Mouse (Mus musculus) adrenal gland, adult 8-10 months (tissue): ENCODE measurements around the gene Sorl1. TPM values are rescaled to one million over a fixed set of nuclear protein-coding genes. Genes with fewer than 3 reads are reported as not detected.
"Not testable (repeated sequence)": the region's sequence is repeated elsewhere in the genome, so short reads cannot be mapped to it uniquely, and the experiment has no call there.

Experiments
- DNase-seq: peaks from one replicate; pipeline ENCODE4 v3.0.0; 2022
- total RNA-seq, 4 experiments: library from RNA; stranded (reverse); gene quantifications; 2 replicates each; pipeline ENCODE4 v1.2.4; 2022

The Sorl1 gene
- total RNA-seq, 4 experiments from 2014 or later, result 14.1 to 41.2 (median 31.8) TPM

DNA sequence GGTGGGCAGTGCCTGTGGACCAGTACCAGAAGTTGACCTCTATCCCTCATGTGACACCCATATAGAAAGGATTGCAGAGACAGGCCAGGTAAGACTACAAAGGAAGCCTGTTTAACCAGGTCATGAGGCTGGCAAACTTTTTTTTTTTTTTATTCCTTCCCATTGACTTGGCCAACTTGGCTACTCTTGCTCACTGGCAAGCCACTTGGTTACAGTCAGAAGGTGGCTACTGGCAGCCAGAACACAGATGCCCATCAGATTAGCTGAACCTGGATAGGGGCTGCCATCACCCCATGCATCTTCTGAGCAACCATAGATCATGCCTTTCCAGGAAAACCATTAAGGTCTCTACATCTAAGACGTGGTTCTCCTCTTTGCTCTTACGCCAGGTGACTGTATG, 31.3 kb downstream of the Sorl1 start:
- no peak for DNase-seq

DNA sequence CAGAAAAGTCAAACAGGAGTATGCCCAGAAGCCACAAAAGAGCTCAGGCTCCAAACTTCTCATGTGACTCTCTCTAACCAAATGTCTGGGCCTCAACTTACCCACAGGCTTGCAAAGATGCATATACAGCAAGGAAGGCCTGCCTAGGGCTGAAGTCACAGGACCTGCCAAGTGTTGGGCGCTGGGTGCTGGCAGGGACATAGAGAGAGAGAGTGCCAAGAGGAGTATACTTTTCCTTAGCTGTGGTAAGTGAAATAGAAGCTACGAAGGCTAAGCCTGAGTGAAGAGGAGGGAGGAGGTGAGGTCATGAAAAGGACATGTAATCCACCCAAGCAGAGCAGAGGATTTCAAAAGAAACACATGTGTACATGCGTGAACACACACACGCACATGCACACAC, 32.5 kb downstream of the Sorl1 start:
- DNase-seq, result no peak

DNA sequence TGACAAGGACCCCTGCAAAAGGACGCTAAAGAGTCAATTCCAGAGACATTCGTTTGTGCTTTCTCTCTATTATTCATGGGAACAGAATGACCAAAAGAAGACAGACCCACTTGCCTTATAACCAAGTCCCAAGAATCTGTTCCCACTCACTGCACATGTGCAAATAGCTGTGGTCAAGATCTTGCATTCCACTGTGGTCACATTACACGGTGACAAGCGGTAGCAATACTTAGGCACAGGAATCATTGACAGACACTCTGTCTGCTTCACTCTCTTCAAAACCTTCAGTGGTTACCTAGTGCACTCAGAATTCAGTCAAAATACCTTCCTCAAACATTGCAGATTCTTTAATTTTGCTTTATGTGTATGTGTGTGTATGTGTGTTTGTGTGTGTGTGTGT, 36.2 kb downstream of the Sorl1 start:
- DNase-seq, result no peak

DNA sequence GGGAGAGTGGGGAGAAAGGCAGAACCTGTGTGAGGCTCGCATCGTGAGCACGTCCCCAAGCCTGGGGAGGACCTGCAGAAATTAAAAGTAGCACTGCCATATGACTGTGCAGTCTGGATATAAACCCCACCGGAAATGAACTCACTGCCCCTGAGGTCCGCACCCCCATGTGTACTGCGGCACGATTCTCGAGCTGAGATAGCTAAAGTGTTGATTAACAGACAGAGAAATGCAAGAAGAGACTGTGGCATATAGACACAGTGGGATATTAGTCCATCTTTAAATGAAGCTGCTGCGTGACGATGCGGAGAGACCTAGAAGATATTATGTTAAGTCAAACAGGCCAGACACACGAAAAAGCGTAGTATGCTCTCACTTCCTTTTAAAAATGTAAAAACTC, 38.1 kb downstream of the Sorl1 start:
- DNase-seq, result no peak

DNA sequence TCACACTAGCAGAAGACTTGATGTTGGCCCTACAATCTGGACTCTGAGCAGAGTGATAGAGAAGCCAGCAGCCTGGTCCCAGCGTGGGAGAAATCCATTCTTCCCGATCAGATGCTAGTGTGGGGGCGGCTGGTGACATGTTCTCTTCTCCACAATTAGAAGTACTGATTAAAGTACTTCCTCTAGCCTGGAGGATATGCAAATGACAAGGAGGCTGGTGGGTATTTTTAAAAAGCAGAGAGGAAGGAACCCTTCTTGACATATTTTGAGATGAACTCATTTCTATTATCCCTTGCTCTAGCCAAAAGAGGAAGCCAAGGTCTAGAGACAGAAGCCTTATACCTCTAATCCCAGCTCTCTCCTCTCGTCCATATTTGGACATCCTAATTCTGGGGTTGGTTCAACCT, 40.4 kb downstream of the Sorl1 start:
- no peak for DNase-seq

DNA sequence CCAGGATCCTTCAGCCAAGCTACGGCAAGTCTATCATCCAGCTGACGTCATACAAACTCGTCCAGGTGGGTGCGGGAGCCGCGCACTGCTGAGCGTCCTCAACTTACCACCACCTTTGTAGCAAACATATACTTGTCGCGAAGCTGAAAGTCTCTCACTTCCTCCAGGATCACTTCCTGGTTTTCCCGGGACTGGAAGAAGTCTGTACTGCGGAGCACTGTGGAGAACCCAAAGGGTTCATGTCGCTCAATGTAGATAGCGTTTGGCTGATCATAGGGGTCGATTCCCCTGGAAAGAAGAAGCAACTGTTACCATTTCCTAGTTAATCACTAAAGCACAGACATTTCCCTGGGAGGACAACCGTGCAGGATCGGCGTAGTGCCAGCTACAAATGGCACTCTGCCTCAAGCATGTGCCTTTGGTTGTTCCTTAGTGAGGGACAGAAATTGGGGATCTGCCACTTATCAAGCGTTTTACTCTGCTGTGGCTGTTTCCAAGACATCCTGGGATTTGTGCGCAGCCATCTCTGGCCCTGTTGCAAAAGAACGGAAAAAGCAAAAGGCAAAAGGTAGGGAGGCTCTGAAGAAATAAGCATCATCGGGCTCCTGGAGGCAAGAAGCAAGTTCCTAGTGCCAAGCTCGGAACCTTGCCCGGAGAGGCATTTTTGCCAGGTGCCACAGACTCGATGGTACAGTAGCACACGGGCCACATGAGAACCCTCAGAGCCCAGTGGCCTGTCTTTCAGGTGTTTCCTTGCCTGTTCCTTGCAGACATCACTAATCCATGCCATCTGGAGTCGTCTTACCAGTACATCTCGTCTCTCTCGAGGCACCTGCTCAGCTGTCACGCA, 42.2 kb downstream of the Sorl1 start:
- DNase-seq, result no peak

DNA sequence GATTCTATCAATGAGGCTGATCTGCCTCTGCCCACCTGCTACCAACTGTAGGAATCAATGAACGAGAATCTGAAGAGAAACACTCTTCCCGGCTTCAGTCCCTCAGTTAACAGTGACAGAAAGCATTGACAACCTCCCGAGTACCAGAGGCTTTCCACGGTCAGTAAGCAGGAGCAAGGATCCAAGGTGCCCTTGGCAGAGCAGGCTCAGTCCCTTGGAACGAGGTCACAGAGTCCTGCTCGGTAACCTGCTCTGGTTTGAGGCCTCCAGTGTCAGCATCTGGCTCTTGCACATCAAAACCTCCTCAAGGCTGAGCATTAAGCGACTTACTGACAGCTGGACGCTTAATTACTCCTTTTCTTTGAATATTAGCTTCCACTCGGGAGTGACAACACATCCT, 43.4 kb downstream of the Sorl1 start:
- DNase-seq, result no peak

DNA sequence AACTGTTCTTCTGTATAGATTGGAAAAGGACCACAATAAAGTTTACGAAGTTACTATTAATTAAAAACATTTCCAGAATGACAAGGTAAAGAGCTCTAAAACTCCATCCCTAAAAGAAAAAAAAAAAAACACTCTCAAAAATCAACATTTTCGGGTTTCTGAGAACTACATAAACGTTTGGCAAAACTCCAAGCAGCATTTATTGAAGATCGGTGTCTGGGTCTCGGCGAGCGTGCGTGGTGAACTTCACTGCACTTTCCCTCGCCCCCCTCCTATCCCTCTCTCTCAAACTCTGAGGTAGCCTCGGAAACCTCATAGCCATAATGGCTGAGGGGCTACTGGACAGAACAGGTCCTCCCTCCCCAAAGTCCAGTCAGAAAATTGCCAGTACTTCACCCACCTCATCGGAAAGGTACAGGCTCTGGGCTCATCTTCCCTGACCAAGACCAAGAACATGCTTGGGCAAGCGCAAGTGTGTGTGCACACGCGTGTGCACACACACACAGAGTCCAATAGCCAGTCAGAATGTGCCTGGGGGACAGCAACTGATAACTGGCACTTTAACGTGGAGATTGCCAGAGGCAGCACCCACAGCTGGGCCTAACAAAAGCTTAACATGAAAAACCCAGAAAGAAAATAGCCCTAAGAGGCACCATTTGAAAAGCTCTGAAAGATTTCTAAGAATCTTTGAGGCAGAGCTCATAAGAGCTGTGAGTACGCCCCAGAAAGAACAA, 46.8 kb downstream of the Sorl1 start:
- DNase-seq, result no peak

DNA sequence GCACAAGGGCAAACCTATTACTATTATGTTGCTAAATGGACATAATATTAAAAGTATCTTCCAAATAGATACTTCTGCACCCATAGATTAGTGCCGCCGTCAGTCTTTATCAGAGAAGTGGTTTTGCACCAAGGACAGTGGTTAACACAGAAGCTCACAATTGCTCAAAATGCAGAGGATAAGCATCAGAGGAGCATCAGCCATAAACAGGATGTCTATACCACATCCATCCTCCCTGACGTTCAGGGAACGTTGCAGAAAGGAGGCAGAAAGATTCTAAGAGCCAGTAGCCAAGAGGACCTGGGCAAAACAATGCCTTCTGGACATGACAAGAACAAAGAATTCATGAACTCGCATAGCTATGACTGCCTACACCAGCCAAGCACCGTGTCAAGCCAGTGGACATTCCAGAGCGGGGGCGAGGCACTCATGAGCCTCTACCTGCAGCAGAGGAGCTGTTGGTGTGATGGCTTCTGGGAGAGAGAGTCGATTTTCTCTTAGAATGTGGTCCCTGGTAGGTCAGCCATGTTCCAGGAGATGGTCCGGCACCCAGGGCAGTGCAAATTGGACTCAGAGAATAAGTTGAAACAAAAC, 47.7 kb downstream of the Sorl1 start:
- DNase-seq, result no peak

DNA sequence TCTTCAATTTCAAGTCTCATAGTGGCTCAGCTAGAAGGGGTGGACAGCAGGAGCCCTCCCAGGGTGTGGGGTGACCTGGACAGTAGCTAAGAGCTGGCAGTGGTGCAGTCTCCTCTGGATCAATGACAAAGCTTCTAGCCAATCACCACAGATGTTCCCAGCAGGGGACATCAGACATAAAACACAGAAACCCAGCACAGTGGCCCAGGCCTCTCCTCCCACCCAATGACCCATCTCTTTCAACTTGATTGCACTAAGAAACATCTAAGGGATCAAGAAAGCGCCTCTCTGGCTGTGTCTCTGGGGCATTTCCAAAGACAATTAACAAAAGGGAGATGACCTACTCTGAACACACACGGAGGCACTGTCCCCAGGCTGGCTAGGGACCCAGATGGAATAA, 48.9 kb downstream of the Sorl1 start:
- DNase-seq, result no peak

DNA sequence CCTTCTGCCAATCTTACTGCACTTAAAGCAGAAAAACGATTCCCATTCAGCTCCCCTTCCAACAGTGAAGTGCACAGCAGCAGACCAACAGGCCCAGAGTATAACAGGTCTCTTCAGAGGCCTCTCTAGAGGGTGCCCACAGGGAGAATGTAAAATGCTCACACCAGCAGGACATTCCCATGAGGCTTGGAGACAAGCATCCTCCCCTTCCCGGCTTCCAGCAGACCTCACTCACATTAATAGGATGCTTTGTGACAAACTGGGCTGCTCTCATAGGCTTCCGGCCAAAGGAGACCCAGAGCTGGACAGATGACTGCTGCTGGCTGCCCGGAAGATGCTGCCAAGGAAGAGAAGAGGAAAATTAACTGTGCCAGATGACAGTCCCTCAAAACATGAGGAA, 52.1 kb downstream of the Sorl1 start:
- no peak for DNase-seq

DNA sequence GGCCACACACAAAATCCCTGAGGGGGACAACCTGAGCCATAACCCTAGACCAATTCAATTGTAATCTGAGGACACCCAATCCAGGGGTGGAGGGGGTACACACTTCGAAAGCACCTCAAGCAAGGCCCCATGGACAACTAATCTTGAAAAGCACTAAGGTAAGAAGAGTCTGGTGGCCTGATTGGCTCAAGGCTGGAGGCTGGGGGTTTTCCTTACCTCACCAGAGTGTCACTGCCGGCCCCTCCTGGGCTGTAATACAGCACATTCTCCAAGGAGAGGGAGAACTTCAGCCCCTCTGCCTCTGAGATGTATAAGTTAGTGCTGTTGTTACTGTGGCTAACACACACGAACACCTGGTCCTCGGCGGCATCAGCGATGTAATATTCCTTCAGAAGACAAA, 53.2 kb downstream of the Sorl1 start:
- no peak for DNase-seq

DNA sequence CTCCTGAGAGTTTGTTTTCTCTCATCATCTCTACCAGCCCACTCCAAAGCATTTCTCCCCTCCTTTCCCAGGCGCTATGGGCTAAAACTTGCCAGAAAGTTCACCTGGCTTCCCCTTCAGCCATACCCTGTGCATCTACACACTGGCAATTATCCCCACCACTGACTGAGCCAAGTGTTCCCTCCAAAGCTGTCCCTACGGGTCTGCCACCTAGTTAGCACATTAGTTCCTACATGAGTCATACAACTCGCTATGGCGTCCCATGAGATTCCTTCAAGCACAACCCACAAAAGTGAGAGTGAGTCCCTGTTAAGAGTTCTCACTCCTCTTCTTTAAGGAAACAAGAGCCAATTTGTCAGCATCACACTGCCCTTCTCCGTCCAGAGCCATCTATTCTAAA, 54.6 kb downstream of the Sorl1 start:
- no peak for DNase-seq

DNA sequence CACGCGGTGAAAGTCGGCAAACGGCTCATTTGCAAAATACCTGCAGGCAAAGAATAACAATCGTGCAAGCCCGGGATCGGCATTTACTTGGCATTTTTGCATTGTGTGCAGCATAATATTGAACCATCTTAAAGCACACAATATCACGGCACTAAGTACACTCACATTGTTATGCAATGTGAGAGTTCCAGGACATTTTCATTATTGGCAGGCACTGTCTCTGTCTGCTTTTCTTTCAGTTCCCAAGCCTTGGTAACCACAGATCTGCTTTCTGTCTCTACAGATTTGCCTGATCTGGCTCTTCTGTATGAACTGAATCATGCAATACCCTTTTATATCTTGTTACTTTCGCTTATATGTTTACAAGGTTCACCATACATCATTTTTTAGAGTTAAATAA, 56.1 kb downstream of the Sorl1 start:
- DNase-seq, result no peak

DNA sequence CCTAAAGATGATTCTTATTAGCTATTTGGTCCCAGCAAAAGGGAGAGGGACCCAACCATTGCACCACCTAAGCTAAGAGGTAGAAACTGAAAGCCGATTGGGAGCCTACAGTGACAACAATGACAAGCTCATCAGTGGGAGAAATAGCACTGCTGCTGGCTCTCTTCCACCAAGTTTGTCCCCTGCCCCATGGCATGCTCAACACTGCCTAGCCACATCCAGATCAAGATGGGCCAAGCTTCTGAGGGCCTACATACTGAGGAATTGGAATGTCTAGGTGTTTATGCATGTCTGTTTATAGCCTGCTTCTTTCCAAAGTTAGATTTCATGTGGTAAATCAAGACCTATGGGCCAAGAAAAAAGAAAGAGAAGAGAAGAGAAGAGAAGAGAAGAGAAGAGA, 58.3 kb downstream of the Sorl1 start:
- no peak for DNase-seq

DNA sequence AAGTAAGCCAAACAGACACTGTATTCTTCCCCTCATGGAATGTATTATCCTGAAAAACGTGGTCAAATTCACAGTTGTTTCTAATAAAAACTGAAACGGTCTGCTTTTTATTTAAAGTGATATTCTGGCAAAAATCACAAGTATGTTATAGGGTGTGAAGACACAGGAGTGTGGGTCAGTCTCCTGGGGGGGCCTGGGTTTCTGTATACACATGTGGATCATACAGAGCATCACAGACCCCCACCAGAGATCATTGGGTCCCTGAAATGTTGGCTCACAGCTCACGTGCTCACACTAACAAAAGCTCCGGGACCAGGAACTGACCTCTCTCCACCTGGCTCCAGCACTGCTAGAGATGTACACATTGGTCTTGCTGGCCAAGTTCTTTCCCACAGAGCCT, 60.7 kb downstream of the Sorl1 start:
- DNase-seq, result no peak

DNA sequence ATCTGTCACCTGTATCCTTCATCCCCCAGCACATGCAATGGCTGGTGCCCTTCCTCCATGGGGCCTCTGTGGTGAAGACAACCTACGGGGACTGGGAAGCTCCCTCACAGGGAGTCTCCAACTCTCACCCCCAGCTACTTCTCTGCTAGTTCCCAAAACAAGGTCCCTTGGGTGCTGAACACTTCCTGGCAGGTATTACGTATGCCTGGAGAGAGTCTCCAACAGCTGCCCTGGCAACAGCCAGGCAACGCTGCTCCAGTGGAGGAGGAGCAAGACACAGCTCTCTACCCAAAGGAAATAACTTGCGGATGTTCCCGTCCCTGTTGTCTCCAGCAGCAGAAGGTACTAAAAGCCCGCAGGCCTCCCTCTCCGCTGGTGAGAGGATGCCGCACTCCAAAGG, 61.8 kb downstream of the Sorl1 start:
- DNase-seq, result no peak

DNA sequence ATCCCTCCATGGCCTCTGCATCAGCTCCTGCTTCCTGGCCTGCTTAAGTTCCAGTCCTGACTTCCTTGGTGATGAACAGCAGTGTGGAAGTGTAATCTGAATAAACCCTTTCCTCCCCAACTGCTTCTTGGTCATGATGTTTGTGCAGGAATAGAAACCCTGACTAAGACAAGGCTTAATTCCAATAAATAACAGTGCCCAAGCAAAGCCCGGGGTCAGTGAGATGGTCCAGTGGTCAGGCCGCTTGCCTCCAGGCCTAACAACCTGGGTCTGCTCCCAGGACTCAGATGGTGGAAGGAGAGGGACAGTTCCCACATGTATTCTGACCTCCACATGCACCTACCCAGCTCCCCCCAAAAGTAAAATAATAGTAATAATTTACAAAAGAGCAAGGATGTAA, 65.1 kb downstream of the Sorl1 start:
- not testable (repeated sequence) for DNase-seq

DNA sequence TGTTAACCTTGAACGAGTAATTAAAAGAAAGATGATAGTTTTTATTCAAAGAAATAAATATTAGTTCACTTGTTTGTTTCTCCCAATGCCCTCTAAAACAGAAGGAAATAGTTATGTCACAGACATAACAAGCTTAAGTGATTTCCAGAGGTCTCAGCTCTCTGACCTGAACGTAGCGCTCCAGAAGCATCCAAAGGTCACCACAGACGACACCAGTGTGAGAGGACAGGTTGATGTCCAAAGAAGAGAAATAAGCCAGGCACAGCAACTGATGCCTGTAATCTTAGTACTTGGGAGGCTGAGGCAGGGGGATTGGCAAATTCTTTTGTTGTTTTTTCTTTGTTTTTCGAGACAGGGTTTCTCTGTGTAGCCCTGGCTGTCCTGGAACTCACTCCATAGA, 67.5 kb downstream of the Sorl1 start:
- no peak for DNase-seq

DNA sequence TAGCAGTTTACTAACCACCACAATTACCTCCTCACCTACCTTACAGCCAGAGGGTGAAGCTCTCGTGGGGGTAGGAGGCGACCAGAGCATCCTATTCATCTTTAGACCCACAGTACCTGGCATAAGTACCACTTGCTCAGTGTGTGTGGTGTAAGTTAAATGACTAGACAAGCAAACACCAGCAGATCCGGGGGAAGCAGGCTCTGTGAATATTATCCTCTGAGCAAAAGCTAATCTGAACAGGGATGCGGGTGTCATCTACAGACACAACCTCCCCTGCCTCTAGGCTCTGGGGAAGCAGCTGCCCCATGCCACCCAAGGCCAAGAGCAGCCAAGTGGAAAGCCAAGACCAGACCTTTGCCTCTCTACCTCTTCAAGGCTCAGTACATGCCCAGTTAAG, 68.7 kb downstream of the Sorl1 start:
- no peak for DNase-seq

DNA sequence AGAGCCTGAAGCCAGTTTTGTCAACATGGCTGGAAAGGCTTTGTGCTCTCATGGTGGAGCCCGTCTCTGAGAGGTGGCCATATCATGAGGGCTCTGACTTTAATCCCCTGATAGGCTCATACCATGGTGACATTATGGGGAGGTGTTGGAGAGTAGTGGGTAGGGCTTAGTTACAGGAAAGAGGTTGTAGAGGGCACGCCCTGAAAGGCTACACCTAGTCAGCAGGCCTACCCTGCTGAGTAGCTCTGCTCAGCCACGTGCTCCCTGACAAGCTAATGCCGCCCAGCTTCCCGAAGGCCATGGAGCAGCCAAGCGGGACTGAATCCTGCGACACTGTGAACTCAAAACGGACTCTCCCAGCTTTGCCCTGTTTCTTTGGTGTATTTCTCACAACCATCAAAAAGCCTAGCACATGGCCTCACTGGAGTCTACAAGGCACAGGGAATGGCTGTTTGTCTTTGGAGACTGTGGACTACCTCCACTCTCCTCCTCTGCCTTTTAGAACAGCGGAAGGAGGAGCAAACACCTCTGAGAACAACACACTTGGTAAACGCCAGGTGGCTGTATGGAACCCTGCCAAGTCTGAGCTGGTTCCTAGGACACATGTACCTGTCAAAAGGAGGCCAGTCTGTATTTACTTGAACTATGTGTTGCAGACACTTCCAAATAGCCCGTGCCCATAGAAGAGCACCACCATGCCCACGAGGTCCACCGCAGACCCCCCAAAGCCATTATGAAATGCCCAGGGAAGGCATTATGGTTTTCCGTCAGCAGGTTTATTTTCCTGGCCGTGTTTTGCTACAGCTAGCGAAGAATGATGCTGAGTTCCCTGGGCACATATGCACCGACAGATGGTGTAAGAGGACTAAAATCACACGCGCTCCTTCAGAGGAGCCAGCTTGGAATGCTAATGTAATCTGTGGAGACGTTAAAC, 69.5 kb downstream of the Sorl1 start:
- no peak for DNase-seq

DNA sequence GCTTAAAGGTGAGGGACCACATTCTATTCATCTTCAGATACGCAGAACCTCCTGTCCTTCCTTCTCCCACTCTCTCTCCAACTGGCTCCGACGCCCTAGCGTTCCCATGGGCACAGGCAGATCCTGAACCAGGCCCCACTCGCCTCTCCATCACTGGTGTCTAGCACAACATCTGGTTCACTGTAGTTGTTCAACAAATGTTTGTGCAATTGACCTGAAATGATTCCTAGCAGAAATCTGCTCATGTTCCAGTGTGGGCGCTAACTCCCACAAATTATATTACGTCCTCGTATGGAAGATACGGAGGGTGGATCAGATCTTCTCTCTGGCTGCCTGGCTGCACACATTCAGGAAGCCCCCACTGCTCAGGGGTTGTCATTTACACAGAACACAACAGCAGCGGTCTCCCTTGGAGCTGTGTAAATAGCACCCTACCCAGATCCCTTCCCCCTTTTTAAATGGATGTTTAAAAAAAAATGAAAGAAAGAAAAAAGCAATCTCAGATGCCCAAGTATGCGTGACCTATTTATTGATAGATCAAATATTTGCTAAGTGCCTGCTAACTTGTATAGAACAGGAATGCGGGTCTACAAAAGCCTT, 70.4 kb downstream of the Sorl1 start:
- no peak for DNase-seq
